Mouse (Mus musculus): ENCODE measurements around the gene Ank3.

DNA sequence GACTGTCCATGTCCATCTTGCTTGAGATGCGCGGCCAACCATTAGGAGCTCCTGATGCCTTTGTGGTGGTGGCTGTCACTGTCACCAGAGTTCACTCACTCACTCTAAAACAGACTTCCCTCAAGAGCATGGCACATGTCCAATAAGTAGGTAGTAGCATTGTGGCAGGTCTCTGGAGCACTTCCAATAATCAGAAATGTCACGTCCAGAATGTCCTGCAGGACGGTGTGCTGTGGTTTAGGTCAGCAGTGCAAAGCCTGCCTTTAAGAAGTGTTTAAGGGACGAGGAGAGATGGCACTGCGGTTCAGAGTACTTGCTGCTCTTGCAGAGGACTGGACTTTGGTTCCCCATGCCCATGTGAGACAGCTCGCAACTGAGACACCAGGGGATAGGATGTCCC, 433.0 kb downstream of the Ank3 start:
- TF ChIP-seq ZC3H11A (IDR thresholded peaks at IDR 0.05; ENCODE audit: low read depth, low read length), result no peak
- TF ChIP-seq GATA1 (IDR thresholded peaks at IDR 0.05; ENCODE audit: low read depth, low read length), result no peak
- TF ChIP-seq POLR2A (IDR thresholded peaks at IDR 0.05; ENCODE audit: control insufficient read depth in 1 of 2, insufficient read depth in 1 of 2, low read depth in 1 of 2, low read length in 2 of 2, poor library complexity in 1 of 2), result no peak

Data from MEL (cell line).